Mouse (Mus musculus): ENCODE results near the gene Mgarp. TPM values are rescaled to one million over a fixed set of nuclear protein-coding genes. Genes with fewer than 3 reads are reported as not detected.

Mgarp gene
- polyA plus RNA-seq, 1 experiment from 2014 or later: 14.2 TPM

DNA sequence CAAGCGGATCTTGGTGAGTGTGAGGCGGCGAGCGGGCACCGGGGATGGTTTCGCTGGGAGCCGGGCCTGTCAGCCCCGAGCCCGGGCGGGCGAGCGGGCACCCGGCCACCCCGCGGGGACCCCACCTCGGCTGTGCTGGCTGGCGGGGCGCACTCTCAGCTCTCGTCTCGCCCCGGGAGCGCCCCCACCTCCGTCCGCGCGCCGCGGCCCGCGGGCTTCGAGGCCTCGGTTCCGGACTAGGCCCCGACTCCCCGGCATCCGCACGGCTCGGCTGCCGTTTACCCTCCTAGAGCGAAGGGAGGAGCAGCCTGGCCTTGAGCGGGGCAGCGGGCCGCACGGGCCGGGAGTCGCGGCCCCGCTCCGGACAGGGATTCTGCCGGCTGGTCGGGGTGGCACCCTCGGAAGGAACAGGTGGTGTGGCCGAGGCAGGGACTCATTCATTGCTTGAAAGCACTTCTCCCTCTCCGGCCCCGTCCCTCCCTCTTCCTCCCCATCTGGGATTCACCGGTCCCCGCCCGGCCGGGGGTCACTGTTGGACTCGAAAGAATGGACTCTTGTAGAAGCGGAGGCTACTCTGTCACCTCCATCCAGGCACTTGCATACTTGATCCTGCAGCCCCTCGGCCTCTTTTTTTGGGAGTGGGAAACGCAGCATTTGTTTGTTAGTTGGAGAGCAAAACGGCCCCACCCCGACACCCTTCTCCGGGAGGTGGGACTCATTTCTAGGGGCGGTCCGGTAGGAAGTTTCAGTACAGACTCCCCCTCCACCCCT, 20.0 kb upstream of the Mgarp start:
- Histone ChIP-seq H3K4me2 (peak overlapping the region; percentile 82), H3K4me3 (ENCODE audit: low read depth, low read length) (peak overlapping the region; percentile 68), H3K27ac (ENCODE audit: low read depth, low read length) (peak overlapping the region; percentile 96), H3K4me1 (ENCODE audit: control insufficient read depth, insufficient read depth, low read length) (peaks cover 14% of the 10 kb centered on the region; the same call in 1 of the 2 replicates), H3K9ac (ENCODE audit: low read depth, low read length) (peak overlapping the region; percentile 92), H3K9me3 (replicated peaks; ENCODE audit: control insufficient read depth, low read length) (no peaks in the 10 kb centered on the region), H3K27me3 (ENCODE audit: control insufficient read depth, insufficient read depth, low read length) (no peaks in the 10 kb centered on the region), H3K36me3 (ENCODE audit: control insufficient read depth, insufficient read depth, low read length) (no peaks in the 10 kb centered on the region)
- WGBS (ENCODE audit: insufficient replicate concordance): under 1% methylated on average over 60 of the region's 68 CpGs
- ATAC-seq (replicated peaks; ENCODE audit: insufficient number of reproducible peaks, low FRiP score, low TSS enrichment): peak; percentile 50; the same call in 1 of the 2 replicates

- H3K4me2 ChIP-seq: peak overlapping the region; percentile 82
- H3K9ac ChIP-seq (ENCODE audit: low read depth, low read length): peak overlapping the region; percentile 92
- peak overlapping the region; percentile 68 for H3K4me3 ChIP-seq (ENCODE audit: low read depth, low read length)
- no peaks in the 10 kb centered on the region for H3K36me3 ChIP-seq (ENCODE audit: control insufficient read depth, insufficient read depth, low read length)
- WGBS (ENCODE audit: insufficient replicate concordance): 0% methylated on average over 30 of the region's 30 CpGs
- H3K9me3 ChIP-seq (replicated peaks; ENCODE audit: control insufficient read depth, low read length): no peaks in the 10 kb centered on the region
- peak; percentile 54 for ATAC-seq (replicated peaks; ENCODE audit: insufficient number of reproducible peaks, low FRiP score, low TSS enrichment)
- H3K4me1 ChIP-seq (ENCODE audit: control insufficient read depth, insufficient read depth, low read length): peaks cover 14% of the 10 kb centered on the region; the same call in 1 of the 2 replicates
- H3K27ac ChIP-seq (ENCODE audit: low read depth, low read length): peak overlapping the region; percentile 96
- no peaks in the 10 kb centered on the region for H3K27me3 ChIP-seq (ENCODE audit: control insufficient read depth, insufficient read depth, low read length)
These were observed 19.5 kb upstream of the Mgarp start for GRCm38 (mm10) chr3:51416073-51416363.

- H3K9ac ChIP-seq (ENCODE audit: low read depth, low read length): peak within 1 kb of the TSS; percentile 92
- ATAC-seq (replicated peaks; ENCODE audit: insufficient number of reproducible peaks, low FRiP score, low TSS enrichment): peak; percentile 88
- WGBS (ENCODE audit: insufficient replicate concordance): 4% methylated on average over 43 of the region's 43 CpGs
These were observed 18.8 kb upstream of the Mgarp start, which contains the start of gene Naa15 for GRCm38 (mm10) chr3:51415098-51416072. TSS of gene Naa15 (plus strand) at chr3:51415148.

GRCm38 (mm10) chr3:51413276-51413675, 16.7 kb upstream of the Mgarp start:
- Histone ChIP-seq H3K9me3 (replicated peaks; ENCODE audit: control insufficient read depth, low read length) (no peaks in the 10 kb centered on the region), H3K36me3 (ENCODE audit: control insufficient read depth, insufficient read depth, low read length) (no peaks in the 10 kb centered on the region)
- 66% methylated on average over 1 of the region's 1 CpGs for WGBS (ENCODE audit: insufficient replicate concordance)

More at GRCm38 (mm10) chr3:51415098-51416072, 18.8 kb upstream of the Mgarp start, which contains the start of gene Naa15:
- Histone ChIP-seq H3K4me1 (ENCODE audit: control insufficient read depth, insufficient read depth, low read length) (peaks cover 14% of the 10 kb centered on the region; the same call in 1 of the 2 replicates), H3K27me3 (ENCODE audit: control insufficient read depth, insufficient read depth, low read length) (no peaks in the 10 kb centered on the region), H3K36me3 (ENCODE audit: control insufficient read depth, insufficient read depth, low read length) (no peaks in the 10 kb centered on the region), H3K9me3 (replicated peaks; ENCODE audit: control insufficient read depth, low read length) (no peaks in the 10 kb centered on the region), H3K4me3 (ENCODE audit: low read depth, low read length) (peak within 1 kb of the TSS; percentile 68), H3K4me2 (peak within 1 kb of the TSS; percentile 82), H3K27ac (ENCODE audit: low read depth, low read length) (peak within 1 kb of the TSS; percentile 96)

GRCm38 (mm10) chr3:51412457-51412856, 15.9 kb upstream of the Mgarp start:
- Histone ChIP-seq H3K4me3 (ENCODE audit: low read depth, low read length) (no peak overlapping the region), H3K36me3 (ENCODE audit: control insufficient read depth, insufficient read depth, low read length) (no peaks in the 10 kb centered on the region), H3K9me3 (replicated peaks; ENCODE audit: control insufficient read depth, low read length) (no peaks in the 10 kb centered on the region), H3K27ac (ENCODE audit: low read depth, low read length) (no peak overlapping the region), H3K4me1 (ENCODE audit: control insufficient read depth, insufficient read depth, low read length) (peaks cover 12% of the 10 kb centered on the region; the same call in 1 of the 2 replicates), H3K27me3 (ENCODE audit: control insufficient read depth, insufficient read depth, low read length) (no peaks in the 10 kb centered on the region), H3K4me2 (no peak overlapping the region), H3K9ac (ENCODE audit: low read depth, low read length) (no peak overlapping the region)
- no peak for ATAC-seq (replicated peaks; ENCODE audit: insufficient number of reproducible peaks, low FRiP score, low TSS enrichment)
- 86% methylated on average over 7 of the region's 7 CpGs for WGBS (ENCODE audit: insufficient replicate concordance)

More at GRCm38 (mm10) chr3:51413276-51413675, 16.7 kb upstream of the Mgarp start:
- no peak overlapping the region for H3K9ac ChIP-seq (ENCODE audit: low read depth, low read length)
- H3K27me3 ChIP-seq (ENCODE audit: control insufficient read depth, insufficient read depth, low read length): no peaks in the 10 kb centered on the region
- no peak for ATAC-seq (replicated peaks; ENCODE audit: insufficient number of reproducible peaks, low FRiP score, low TSS enrichment)
- H3K4me2 ChIP-seq: no peak overlapping the region
- no peak overlapping the region for H3K4me3 ChIP-seq (ENCODE audit: low read depth, low read length)
- H3K4me1 ChIP-seq (ENCODE audit: control insufficient read depth, insufficient read depth, low read length): peaks cover 12% of the 10 kb centered on the region; the same call in 1 of the 2 replicates
- H3K27ac ChIP-seq (ENCODE audit: low read depth, low read length): no peak overlapping the region

- Histone ChIP-seq H3K36me3 (ENCODE audit: control insufficient read depth, insufficient read depth, low read length) (0 out of 2 replicates have a peak, but pooled peaks cover 6% of the 10 kb centered on the region), H3K9me3 (replicated peaks; ENCODE audit: control insufficient read depth, low read length) (no peaks in the 10 kb centered on the region), H3K4me3 (ENCODE audit: low read depth, low read length) (peak within 1 kb of the TSS; percentile 94), H3K27me3 (ENCODE audit: control insufficient read depth, insufficient read depth, low read length) (no peaks in the 10 kb centered on the region), H3K4me1 (ENCODE audit: control insufficient read depth, insufficient read depth, low read length) (peaks cover 12% of the 10 kb centered on the region), H3K27ac (ENCODE audit: low read depth, low read length) (peak within 1 kb of the TSS; percentile 99), H3K4me2 (peak within 1 kb of the TSS; percentile 78), H3K9ac (ENCODE audit: low read depth, low read length) (peak within 1 kb of the TSS; percentile 99)
- ATAC-seq (replicated peaks; ENCODE audit: insufficient number of reproducible peaks, low FRiP score, low TSS enrichment): peak; percentile 89
- under 1% methylated on average over 40 of the region's 40 CpGs for WGBS (ENCODE audit: insufficient replicate concordance)
These were observed 12.1 kb upstream of the Mgarp start, which contains the start of gene Ndufc1 for GRCm38 (mm10) chr3:51408561-51409183. TSS of gene Ndufc1 (minus strand) at chr3:51408988.

GRCm38 (mm10) chr3:51407870-51408560, 11.5 kb upstream of the Mgarp start:
- peak overlapping the region; percentile 94 for H3K4me3 ChIP-seq (ENCODE audit: low read depth, low read length)
- peak overlapping the region; percentile 99 for H3K9ac ChIP-seq (ENCODE audit: low read depth, low read length)
- 22% methylated on average over 20 of the region's 20 CpGs for WGBS (ENCODE audit: insufficient replicate concordance)
- H3K4me2 ChIP-seq: peak overlapping the region; percentile 78
- peak overlapping the region; percentile 99 for H3K27ac ChIP-seq (ENCODE audit: low read depth, low read length)
- H3K27me3 ChIP-seq (ENCODE audit: control insufficient read depth, insufficient read depth, low read length): no peaks in the 10 kb centered on the region
- H3K36me3 ChIP-seq (ENCODE audit: control insufficient read depth, insufficient read depth, low read length): 0 out of 2 replicates have a peak, but pooled peaks cover 9% of the 10 kb centered on the region
- no peak for ATAC-seq (replicated peaks; ENCODE audit: insufficient number of reproducible peaks, low FRiP score, low TSS enrichment)
- peaks cover 12% of the 10 kb centered on the region for H3K4me1 ChIP-seq (ENCODE audit: control insufficient read depth, insufficient read depth, low read length)
- H3K9me3 ChIP-seq (replicated peaks; ENCODE audit: control insufficient read depth, low read length): no peaks in the 10 kb centered on the region

Measured in heart, embryonic 11.5 days (tissue).